Mouse (Mus musculus) liver, embryonic 13.5 days (tissue): ENCODE data around the gene Dop1b. TPM values are rescaled to one million over a fixed set of nuclear protein-coding genes. Genes with fewer than 3 reads are reported as not detected.

Experiments
- ATAC-seq: fragments of 200-750 bp; cut with Nextera tagmentation; 2 replicates; pipeline ENCODE4 v1.8.0; 2017; ENCODE audit warnings: low read depth, mild to moderate bottlenecking, moderate number of reproducible peaks, moderate library complexity
- DNase-seq: peaks from one replicate; pipeline ENCODE4 v3.0.0; 2022
- H3K27ac ChIP-seq: fragments of 300-500 bp; sonication (generic); 2 replicates; pipeline ENCODE4 v1.5.1; 2015; ENCODE audit warnings: moderate library complexity, mild to moderate bottlenecking, inconsistent platforms
- H3K27me3 ChIP-seq: fragments of 300-500 bp; sonication (generic); 2 replicates; pipeline ENCODE4 v1.6.1; 2015; ENCODE audit warnings: mild to moderate bottlenecking, inconsistent platforms
- H3K36me3 ChIP-seq: fragments of 300-500 bp; sonication (generic); 2 replicates; pipeline ENCODE4 v1.6.1; 2015; ENCODE audit warnings: mild to moderate bottlenecking, inconsistent platforms
- H3K4me1 ChIP-seq: fragments of 300-500 bp; sonication (generic); replicated peaks from 2 replicates; pipeline ENCODE4 v1.6.1; 2015; ENCODE audit warnings: inconsistent platforms
- H3K4me2 ChIP-seq: fragments of 300-500 bp; sonication (generic); 2 replicates; pipeline ENCODE4 v1.6.1; 2015; ENCODE audit warnings: inconsistent platforms, mild to moderate bottlenecking, moderate library complexity
- H3K4me3 ChIP-seq: fragments of 300-500 bp; sonication (generic); replicated peaks from 2 replicates; pipeline ENCODE4 v1.5.1; 2015; ENCODE audit warnings: mild to moderate bottlenecking, inconsistent platforms
- H3K9ac ChIP-seq: fragments of 300-500 bp; sonication (generic); 2 replicates; pipeline ENCODE4 v1.6.1; 2015; ENCODE audit warnings: mild to moderate bottlenecking, inconsistent platforms
- H3K9me3 ChIP-seq: fragments of 300-500 bp; sonication (generic); replicated peaks from 2 replicates; pipeline ENCODE4 v1.6.1; 2016; ENCODE audit warnings: inconsistent platforms
- WGBS: fragments of 180-500 bp; shearing (Covaris S2); methylation state at CpG from one replicate; pipeline ENCODE4 v1.1.7; 2015; ENCODE audit not compliant: insufficient replicate concordance; 5-methylcytosine and 5-hydroxymethylcytosine counted together
- polyA plus RNA-seq: library from polyadenylated mRNA; unstranded; fragments of >200 nt; fragmentation: Nextera tagmentation; extraction: Ambion mirVana; gene quantifications from 2 replicates; pipeline ENCODE4 v1.2.1, GENCODE M21; 2015

The Dop1b gene
- polyA plus RNA-seq, 1 experiment from 2014 or later = 8.7 TPM

GRCm38 (mm10) chr16:93797021-93797840, 85.5 kb downstream of the Dop1b start:
- 77% methylated on average over 12 of the region's 12 CpGs for WGBS
- no peak for ATAC-seq
- H3K27ac ChIP-seq = no peak overlapping the region

GRCm38 (mm10) chr16:93797841-93798492, 86.3 kb downstream of the Dop1b start:
- peak overlapping the region; percentile 29; the same call in 1 of the 2 replicates for H3K27ac ChIP-seq
- ATAC-seq = no peak
- WGBS = 69% methylated on average over 11 of the region's 11 CpGs

More at GRCm38 (mm10) chr16:93797021-93797840, 85.5 kb downstream of the Dop1b start:
- peaks cover 6% of the 10 kb centered on the region; the same call in 1 of the 2 replicates for H3K36me3 ChIP-seq
- H3K4me3 ChIP-seq = no peak overlapping the region
- H3K4me2 ChIP-seq = no peak overlapping the region
- 0 out of 2 replicates have a peak, but pooled peaks cover 14% of the 10 kb centered on the region for H3K4me1 ChIP-seq
- no peak for DNase-seq
- H3K27me3 ChIP-seq = no peaks in the 10 kb centered on the region
- H3K9me3 ChIP-seq = no peaks in the 10 kb centered on the region
- H3K9ac ChIP-seq = no peak overlapping the region

GRCm38 (mm10) chr16:93798623-93799022, 86.9 kb downstream of the Dop1b start:
- Histone ChIP-seq H3K36me3 (peaks cover 9% of the 10 kb centered on the region), H3K4me2 (no peak overlapping the region), H3K9me3 (no peaks in the 10 kb centered on the region), H3K27ac (no peak overlapping the region), H3K4me3 (no peak overlapping the region), H3K9ac (no peak overlapping the region), H3K27me3 (no peaks in the 10 kb centered on the region), H3K4me1 (0 out of 2 replicates have a peak, but pooled peaks cover 14% of the 10 kb centered on the region)
- DNase-seq (no peak), ATAC-seq (no peak)
- WGBS = 49% methylated on average over 5 of the region's 5 CpGs

More at GRCm38 (mm10) chr16:93797841-93798492, 86.3 kb downstream of the Dop1b start:
- no peak overlapping the region for H3K4me3 ChIP-seq
- no peak overlapping the region for H3K4me2 ChIP-seq
- no peak overlapping the region for H3K9ac ChIP-seq
- no peaks in the 10 kb centered on the region for H3K9me3 ChIP-seq
- peaks cover 6% of the 10 kb centered on the region; the same call in 1 of the 2 replicates for H3K36me3 ChIP-seq
- no peak for DNase-seq
- H3K4me1 ChIP-seq = 0 out of 2 replicates have a peak, but pooled peaks cover 14% of the 10 kb centered on the region
- H3K27me3 ChIP-seq = no peaks in the 10 kb centered on the region

- H3K36me3 ChIP-seq = peaks cover 11% of the 10 kb centered on the region
- no peak overlapping the region for H3K27ac ChIP-seq
- no peaks in the 10 kb centered on the region for H3K9me3 ChIP-seq
- ATAC-seq = no peak
- H3K9ac ChIP-seq = no peak overlapping the region
- 69% methylated on average over 3 of the region's 3 CpGs for WGBS
- no peak for DNase-seq
- H3K27me3 ChIP-seq = no peaks in the 10 kb centered on the region
- H3K4me1 ChIP-seq = 0 out of 2 replicates have a peak, but pooled peaks cover 14% of the 10 kb centered on the region
- no peak overlapping the region for H3K4me2 ChIP-seq
- no peak overlapping the region for H3K4me3 ChIP-seq
Observed at GRCm38 (mm10) chr16:93799071-93799470, 87.4 kb downstream of the Dop1b start.

GRCm38 (mm10) chr16:93799936-93800335, 88.2 kb downstream of the Dop1b start:
- ATAC-seq (no peak), DNase-seq (no peak)
- Histone ChIP-seq H3K9me3 (no peaks in the 10 kb centered on the region), H3K36me3 (peaks cover 11% of the 10 kb centered on the region), H3K4me3 (no peak overlapping the region), H3K4me1 (0 out of 2 replicates have a peak, but pooled peaks cover 14% of the 10 kb centered on the region), H3K9ac (no peak overlapping the region), H3K27me3 (no peaks in the 10 kb centered on the region), H3K4me2 (no peak overlapping the region), H3K27ac (no peak overlapping the region)
- 84% methylated on average over 16 of the region's 16 CpGs for WGBS

GRCm38 (mm10) chr16:93807167-93807566, 95.5 kb downstream of the Dop1b start:
- 85% methylated on average over 6 of the region's 6 CpGs for WGBS
- Histone ChIP-seq H3K9ac (no peak overlapping the region), H3K27me3 (no peaks in the 10 kb centered on the region), H3K9me3 (0 out of 2 replicates have a peak, but pooled peaks cover 7% of the 10 kb centered on the region), H3K27ac (no peak overlapping the region), H3K4me1 (0 out of 2 replicates have a peak, but pooled peaks cover 6% of the 10 kb centered on the region), H3K4me2 (no peak overlapping the region), H3K36me3 (peaks cover 45% of the 10 kb centered on the region), H3K4me3 (no peak overlapping the region)
- ATAC-seq (no peak), DNase-seq (no peak)

- H3K27me3 ChIP-seq = no peaks in the 10 kb centered on the region
- H3K4me2 ChIP-seq = no peak overlapping the region
- H3K27ac ChIP-seq = peak overlapping the region; percentile 51; the same call in 1 of the 2 replicates
- 51% methylated on average over 8 of the region's 8 CpGs for WGBS
- no peak overlapping the region for H3K4me3 ChIP-seq
- ATAC-seq (no peak), DNase-seq (no peak)
- H3K9ac ChIP-seq = no peak overlapping the region
- H3K4me1 ChIP-seq = 0 out of 2 replicates have a peak, but pooled peaks cover 6% of the 10 kb centered on the region
- peaks cover 50% of the 10 kb centered on the region for H3K36me3 ChIP-seq
- H3K9me3 ChIP-seq = 0 out of 2 replicates have a peak, but pooled peaks cover 7% of the 10 kb centered on the region
Observed at GRCm38 (mm10) chr16:93807961-93808554, 96.4 kb downstream of the Dop1b start.

- peak overlapping the region; percentile 60 for H3K4me2 ChIP-seq
- peak overlapping the region; percentile 67 for H3K9ac ChIP-seq
- DNase-seq (peak; percentile 61), ATAC-seq (peak; percentile 72)
- H3K27me3 ChIP-seq = no peaks in the 10 kb centered on the region
- H3K9me3 ChIP-seq = 0 out of 2 replicates have a peak, but pooled peaks cover 7% of the 10 kb centered on the region
- H3K27ac ChIP-seq = peak overlapping the region; percentile 85
- H3K36me3 ChIP-seq = peaks cover 15% of the 10 kb centered on the region
- WGBS = 27% methylated on average over 20 of the region's 20 CpGs
- H3K4me1 ChIP-seq = peaks cover 51% of the 10 kb centered on the region
- H3K4me3 ChIP-seq = peak overlapping the region; percentile 41
Observed at GRCm38 (mm10) chr16:93815856-93816736, 104.4 kb downstream of the Dop1b start.

GRCm38 (mm10) chr16:93816861-93817260, 105.2 kb downstream of the Dop1b start:
- Histone ChIP-seq H3K9me3 (no peaks in the 10 kb centered on the region), H3K27ac (peak overlapping the region; percentile 85), H3K4me2 (peak overlapping the region; percentile 60), H3K9ac (peak overlapping the region; percentile 67), H3K36me3 (peaks cover 8% of the 10 kb centered on the region), H3K4me3 (peak overlapping the region; percentile 41), H3K4me1 (peaks cover 51% of the 10 kb centered on the region), H3K27me3 (no peaks in the 10 kb centered on the region)
- no peak for ATAC-seq
- WGBS = 22% methylated on average over 7 of the region's 7 CpGs
- DNase-seq = peak; percentile 23

GRCm38 (mm10) chr16:93817371-93817770, 105.7 kb downstream of the Dop1b start:
- Histone ChIP-seq H3K9ac (peak overlapping the region; percentile 67; the same call in 1 of the 2 replicates), H3K27ac (peak overlapping the region; percentile 85), H3K4me2 (peak overlapping the region; percentile 60), H3K4me3 (no peak overlapping the region), H3K36me3 (peaks cover 3% of the 10 kb centered on the region), H3K27me3 (no peaks in the 10 kb centered on the region), H3K9me3 (no peaks in the 10 kb centered on the region), H3K4me1 (peaks cover 51% of the 10 kb centered on the region)
- WGBS = 70% methylated on average over 5 of the region's 5 CpGs
- no peak for ATAC-seq
- DNase-seq = no peak
